Comparison of ENCODE assay signal across 11 mouse cellular contexts in genomic region chr7:139218641-139219415, GRCm38 (mm10). TPM values are rescaled to one million over a fixed set of nuclear protein-coding genes. Genes with fewer than 3 reads are reported as not detected.
A peak's percentile ranks its signal among the peaks of the same experiment; 100 is the strongest.
DNase-seq lines count a peak whose midpoint lies in the region; TF ChIP-seq lines count a peak whose summit lies in the region.
"Had no signal": no experiment of that assay in that cellular context is flagged by ENCODE, and none has a peak within 500 bp of the region (broad histone marks: within the 10 kb centered on the region; RNA-seq: fewer than 3 reads in every experiment).

No protein-coding gene starts in this region.

- 30% methylated on average over 6 of the region's 6 CpGs for WGBS in kidney, adult 2 months

- H3K27me3 ChIP-seq in kidney, adult 2 months (replicated peaks; ENCODE audit: control insufficient read depth, insufficient read depth, low read length): no peaks in the 10 kb centered on the region
- H3K27me3 ChIP-seq: limb, embryonic 12.5 days had no signal

- DNase-seq in layer of hippocampus, adult 9-11 months: peak; percentile 56
- DNase-seq in layer of hippocampus, postnatal 25 days (ENCODE audit: extremely low spot score in 1 of 2, low spot score in 1 of 2): no peak
- DNase-seq in MN1 (ENCODE audit: low spot score): peak; percentile 80
- DNase-seq in cerebellum, postnatal 25 days: peak; percentile 24 to 58
- peak; percentile 70 for DNase-seq in kidney, adult 2 months
- DNase-seq in frontal cortex, postnatal 25 days (ENCODE audit: low spot score in 2 of 2): no peak
- no peak for DNase-seq in retina, embryonic 14.5 days (ENCODE audit: low spot score)
- no peak for DNase-seq in right cerebral cortex, postnatal 25 days

- peaks cover 7% of the 10 kb centered on the region; the same call in 1 of the 2 replicates for H3K4me1 ChIP-seq in kidney, adult 2 months (ENCODE audit: control insufficient read depth, insufficient read depth, low read length)

- no peak overlapping the region for H3K4me3 ChIP-seq in kidney, adult 2 months (ENCODE audit: insufficient read depth, low read depth, low read length)
- H3K4me3 ChIP-seq: limb, embryonic 12.5 days had no signal

- no peak for TF ChIP-seq POLR2A in kidney, adult 2 months (IDR thresholded peaks at IDR 0.05; ENCODE audit: low read depth, low read length)

- TF ChIP-seq CTCF in kidney, adult 2 months (conservative IDR thresholded peaks at IDR 0.05; ENCODE audit: insufficient read depth, insufficient read length, low read depth, low read length): no peak

- H3K36me3 ChIP-seq in kidney, adult 2 months (ENCODE audit: control insufficient read depth, insufficient read depth, low read length): no peaks in the 10 kb centered on the region
- H3K36me3 ChIP-seq: G1E; limb, embryonic 12.5 days had no signal

- H3K27ac ChIP-seq in kidney, adult 2 months (ENCODE audit: insufficient read depth, low read depth, low read length): no peak overlapping the region
- H3K27ac ChIP-seq: limb, embryonic 12.5 days had no signal

RNA-seq across cellular contexts. Expression of gene Stk32c, which starts 5.7 kb away (rescaled TPM):
- 100 to 1,000 TPM in 1 of 2 experiments, 10 to 100 TPM in 1; 92.1 to 104 TPM for total RNA-seq in layer of hippocampus, postnatal 25 days (2021)
- polyA plus RNA-seq in kidney, adult 2 months (2012; rRNA removed): 3.1 and 3.2 TPM in 2 replicates
- total RNA-seq: G1E; neutrophil, adult 5-6 weeks had no signal
- polyA plus RNA-seq: G1E had no signal

RNA-seq across cellular contexts. Expression of gene Lrrc27, which starts 6.0 kb away (rescaled TPM):
- total RNA-seq in layer of hippocampus, postnatal 25 days (2021): 1 to 10 TPM; 6.1 to 6.8 TPM
- polyA plus RNA-seq in kidney, adult 2 months (2012; rRNA removed): 3.3 and 3.7 TPM in 2 replicates
- polyA plus RNA-seq: G1E had no signal

RNA-seq across cellular contexts. Expression of gene Pwwp2b, which starts 29.5 kb away (rescaled TPM):
- total RNA-seq in layer of hippocampus, postnatal 25 days (2021): 10 to 100 TPM; 28.9 to 31.4 TPM
- 7.9 and 8.0 TPM in 2 replicates for polyA plus RNA-seq in kidney, adult 2 months (2012; rRNA removed)

Comparison
In these comparisons a context has a peak if more than half of its experiments do, and no peak if none do; other contexts are left out.
1. DNase-seq: peak in layer of hippocampus, adult 9-11 months (single experiment), MN1 (single experiment), cerebellum, postnatal 25 days (2 of 2) and kidney, adult 2 months (single experiment); none in layer of hippocampus, postnatal 25 days (0 of 2), frontal cortex, postnatal 25 days (0 of 2), retina, embryonic 14.5 days (single experiment) and right cerebral cortex, postnatal 25 days (single experiment).